Mouse (Mus musculus) G1E-ER4 (cell line): ENCODE data around the gene Cyb561d1. TPM values are rescaled to one million over a fixed set of nuclear protein-coding genes. Genes with fewer than 3 reads are reported as not detected.

Experiments
- GATA1 ChIP-seq: IDR thresholded peaks from one replicate; pipeline ENCODE4 v1.8.0; 2012; ENCODE audit warnings: low read length, inconsistent platforms
- polyA plus RNA-seq: library from polyadenylated mRNA; stranded (reverse); fragments of >175 nt; gene quantifications from 2 replicates; pipeline ENCODE4 v1.2.3, GENCODE M21; 2012

Gene Cyb561d1
- 2.4 and 3.0 TPM in 2 replicates for polyA plus RNA-seq

DNA sequence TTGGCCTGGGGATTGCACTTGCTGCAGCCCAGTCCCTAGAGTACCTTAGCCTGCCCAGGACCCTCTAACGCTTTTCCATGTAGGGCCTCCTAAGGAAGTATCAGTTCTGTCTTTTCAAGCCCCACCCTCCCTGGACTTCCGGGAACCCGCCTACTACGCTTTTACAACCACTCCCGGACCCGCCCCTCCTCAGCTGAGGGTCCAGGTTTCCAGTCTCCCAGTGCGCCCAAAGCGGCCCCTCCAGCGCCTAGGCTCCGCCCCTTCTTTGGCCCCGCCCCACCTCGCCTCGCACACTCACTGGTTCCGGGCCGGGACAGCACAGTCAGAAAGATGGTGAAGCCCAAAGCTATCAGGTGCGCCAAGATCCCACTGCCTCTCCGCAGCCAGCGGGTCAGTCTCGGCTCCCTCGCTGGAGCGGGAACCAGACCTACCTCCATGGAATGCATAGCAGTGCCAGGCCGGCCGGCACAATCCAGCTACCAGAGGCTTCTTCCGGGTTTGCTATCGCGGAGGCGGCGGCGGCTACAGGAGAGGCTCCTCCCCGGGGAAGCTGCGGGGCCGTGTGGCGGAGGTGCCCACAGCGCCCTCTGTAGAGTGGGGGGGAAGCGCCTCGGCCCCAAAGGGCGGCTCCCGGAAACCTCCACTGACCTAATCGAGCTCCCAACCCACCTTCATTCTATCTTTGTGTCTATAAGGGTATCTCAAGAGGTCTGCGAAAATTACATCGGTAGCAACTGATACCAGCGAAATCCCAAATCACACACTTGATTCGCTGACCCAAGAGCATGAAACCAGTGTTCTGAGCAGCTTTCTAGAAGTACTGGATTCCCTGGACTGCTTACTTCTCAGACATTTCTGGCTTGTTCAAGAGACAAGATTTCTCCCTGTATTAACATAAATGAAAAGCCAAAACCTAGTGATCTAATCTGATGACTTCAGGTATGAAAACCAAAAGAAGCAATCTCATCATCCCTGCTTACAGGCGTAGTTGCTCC lies at the start of gene Cyb561d1:
Cyb561d1 (minus strand) TSS at position 884 of the 995 bp plus-strand sequence.
- TF ChIP-seq GATA1: no peak

DNA sequence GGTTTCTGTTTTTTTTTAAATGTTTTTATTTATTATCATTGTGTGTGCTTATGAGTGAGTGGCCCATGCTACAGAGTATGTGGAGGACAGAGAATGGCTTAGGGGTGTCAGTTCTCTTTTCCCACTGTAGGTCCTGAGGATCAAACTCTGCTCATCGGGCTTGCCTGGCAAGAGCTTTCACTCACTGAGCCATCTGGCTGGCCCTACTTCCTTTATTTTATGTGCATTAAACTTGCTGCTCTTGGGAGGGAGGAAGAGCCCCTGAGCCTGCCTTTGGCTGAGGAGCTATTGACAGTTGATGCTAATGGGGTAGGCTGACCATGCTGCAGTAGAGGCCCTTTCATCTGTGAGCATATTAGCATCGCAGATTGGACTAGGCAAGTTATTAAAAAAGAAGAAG lies 45.8 kb upstream of the Cyb561d1 start:
- TF ChIP-seq GATA1: no peak

DNA sequence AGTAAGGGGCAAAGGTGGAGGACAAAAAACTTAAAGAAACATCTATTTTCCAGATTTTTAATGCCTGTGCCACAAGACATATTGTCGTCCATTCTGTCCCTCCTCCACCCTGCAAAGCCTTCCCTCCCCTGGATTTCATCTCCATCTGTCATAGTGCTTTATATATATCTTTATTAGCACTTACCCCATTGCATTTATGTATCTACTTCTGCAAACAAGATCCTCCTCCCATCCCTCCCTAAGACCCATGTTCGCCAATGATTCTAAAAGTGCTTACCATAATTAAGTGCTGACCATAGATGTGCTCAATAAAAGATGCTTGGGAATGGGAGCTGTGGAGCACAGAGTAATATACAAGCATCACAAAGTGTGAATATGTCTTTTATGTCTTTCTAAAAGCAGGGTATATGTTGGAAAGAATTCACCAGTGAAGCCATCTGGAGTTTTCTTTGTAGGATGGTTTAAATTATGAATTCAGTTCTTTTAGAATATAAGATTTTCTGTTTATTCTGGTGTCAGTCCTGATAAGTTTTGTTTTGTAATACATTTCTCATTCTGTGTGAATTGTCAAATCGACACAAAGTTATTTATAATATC lies 40.3 kb upstream of the Cyb561d1 start:
- no peak for TF ChIP-seq GATA1

DNA sequence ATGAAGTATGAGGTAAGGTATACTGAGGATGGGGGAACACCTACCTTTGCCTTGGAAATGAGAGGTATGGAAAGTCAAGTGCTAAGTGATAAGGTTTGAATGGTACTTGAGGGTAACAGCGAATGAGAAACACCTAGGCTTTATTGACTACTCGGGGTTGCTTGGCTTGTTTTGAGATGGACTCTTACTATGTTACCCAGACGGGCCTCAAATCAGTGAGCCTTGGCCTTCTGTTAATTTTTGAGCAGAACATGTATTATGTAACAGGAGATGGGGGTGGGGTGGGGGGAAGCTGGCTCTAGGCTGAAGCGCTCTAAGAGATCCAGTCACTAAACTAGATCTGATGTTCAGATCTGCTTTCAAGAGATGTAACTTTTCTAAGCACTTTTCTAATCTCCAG lies 30.6 kb upstream of the Cyb561d1 start:
- no peak for TF ChIP-seq GATA1

DNA sequence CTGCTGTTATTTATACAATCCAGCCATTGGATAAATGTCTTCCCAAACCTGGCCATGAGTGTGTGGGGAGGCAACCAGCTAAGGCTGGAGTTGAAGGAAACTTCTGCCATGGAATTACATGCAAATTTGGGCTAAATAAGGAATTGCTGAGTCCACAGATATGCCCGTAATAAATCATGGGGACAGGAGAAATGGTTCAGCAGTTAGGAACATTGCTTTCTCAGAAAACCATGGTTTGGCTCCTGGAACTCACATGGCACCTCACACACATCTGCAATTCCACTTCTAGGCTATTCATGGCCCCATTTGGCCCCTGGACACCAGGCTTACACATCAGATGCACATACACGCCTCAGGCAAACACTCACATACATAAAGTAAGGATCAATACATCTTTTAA lies 26.5 kb upstream of the Cyb561d1 start:
- TF ChIP-seq GATA1: no peak

DNA sequence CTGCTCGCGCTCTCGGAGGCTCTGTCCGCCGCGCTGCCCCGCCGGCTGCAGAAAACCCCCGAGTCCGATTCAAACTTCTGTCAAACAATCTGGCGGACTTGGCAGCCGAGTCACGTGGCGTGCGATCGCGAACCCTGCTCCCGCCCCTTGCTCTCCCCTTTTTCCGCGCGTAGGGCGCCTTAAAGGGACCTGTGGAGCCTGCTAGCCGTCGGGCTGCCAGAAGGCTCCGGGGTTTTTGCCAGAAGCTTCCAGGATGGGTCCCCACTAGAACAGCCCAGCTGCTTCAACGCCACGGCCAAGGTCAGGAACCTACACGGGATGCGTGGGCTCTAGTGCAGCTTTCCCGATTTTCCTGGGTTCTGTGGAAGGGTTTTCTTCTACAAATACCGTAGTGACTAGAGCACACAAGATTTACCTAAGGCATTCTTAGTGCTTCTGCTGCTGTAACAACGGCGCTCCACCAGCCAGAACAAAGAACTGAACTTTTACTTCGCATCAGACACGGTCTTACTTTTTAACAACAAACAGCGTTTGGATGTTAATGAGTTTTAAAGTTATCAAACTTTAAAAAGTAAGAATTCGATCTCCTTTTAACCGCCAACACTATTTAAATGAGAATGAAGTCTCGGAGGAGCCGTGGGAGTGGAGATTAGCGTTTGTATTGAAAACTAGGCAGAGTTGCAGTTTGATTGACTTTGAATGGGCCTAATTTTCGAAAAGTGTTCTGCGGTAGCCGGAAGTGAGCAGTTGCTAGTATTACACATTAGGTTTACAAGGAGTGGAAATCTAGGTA lies 25.7 kb upstream of the Cyb561d1 start, which contains the start of gene Sypl2:
Sypl2 (minus strand) TSS at position 91 of the 793 bp plus-strand sequence.
- no peak for TF ChIP-seq GATA1

DNA sequence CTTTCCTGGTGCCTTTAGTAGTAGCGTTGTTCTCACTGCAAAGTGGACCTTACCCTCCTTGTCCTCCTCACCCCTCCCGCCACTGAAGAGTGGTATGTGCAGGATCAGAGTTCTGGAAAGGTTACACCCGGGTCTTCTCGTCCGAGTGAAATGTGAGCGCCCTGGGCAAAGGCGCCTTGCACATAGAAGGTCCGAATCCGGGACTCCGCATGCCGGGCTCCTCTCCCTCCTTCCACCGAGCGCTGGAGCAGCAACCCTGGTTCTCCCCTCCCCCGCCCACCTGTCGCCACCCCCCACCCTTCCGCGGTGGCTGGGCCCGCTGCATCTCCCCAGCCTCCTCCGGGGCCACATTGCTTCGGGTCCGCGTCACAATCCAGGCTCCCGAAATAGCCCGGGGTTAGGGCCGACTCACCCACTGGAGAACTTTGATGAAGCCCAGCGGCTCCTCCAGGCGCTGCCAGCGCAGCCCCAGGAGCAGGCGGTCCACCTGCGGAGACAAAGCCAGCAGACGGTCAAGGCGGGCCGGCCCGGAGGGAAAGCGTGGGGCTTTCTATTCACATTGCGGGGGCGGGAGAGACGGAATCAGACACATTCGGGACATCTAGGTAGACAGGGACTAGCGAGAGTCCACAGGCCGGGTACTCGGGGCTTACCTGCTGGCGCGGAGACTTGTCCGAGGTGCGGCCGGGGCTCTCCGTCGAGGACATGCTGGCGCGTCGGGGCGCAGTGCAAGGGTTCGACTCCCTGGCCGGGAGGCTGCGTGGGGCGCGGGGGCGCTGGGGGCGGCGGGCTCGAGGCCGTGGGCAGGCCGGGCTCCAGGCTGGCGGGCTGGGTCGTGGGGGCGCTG lies 24.9 kb upstream of the Cyb561d1 start:
- no peak for TF ChIP-seq GATA1

DNA sequence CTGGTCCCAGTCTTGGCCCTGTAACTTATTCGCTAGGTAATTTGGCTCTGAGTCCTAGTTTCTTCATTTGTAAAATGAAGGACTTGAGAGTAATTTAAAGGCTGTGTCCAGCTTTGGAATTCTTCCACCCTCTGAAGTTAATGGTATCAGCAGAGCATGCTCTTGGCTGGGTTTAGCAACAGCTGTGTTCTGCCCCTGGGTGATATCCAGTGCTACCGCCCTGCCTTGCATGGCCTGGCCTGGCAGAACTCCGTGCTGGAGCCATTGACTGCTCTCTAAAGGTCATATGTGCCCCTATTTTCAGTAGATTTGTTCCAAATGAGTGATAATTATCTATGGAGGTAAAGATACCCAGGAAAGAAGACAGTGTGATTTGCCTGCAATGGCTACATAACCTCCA lies 19.6 kb upstream of the Cyb561d1 start:
- no peak for TF ChIP-seq GATA1

DNA sequence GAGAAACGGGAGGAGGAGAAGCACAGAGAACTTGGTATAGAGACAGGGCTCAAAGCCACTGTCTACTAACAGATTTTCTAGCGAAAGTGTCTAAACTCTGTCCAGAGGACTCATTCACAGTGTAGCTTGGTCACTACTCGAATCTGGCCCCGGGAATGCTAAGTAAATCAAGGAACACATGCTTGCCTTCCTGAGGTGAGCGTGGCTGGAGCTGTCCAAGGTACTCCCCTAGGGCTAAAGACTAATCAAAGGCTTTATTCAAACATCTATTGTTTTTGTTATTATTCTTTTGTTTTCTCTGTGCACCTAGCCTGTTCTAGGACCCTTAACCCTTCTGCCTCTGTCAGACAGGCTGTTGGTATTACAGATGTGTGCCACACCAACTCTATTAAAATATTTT lies 13.7 kb upstream of the Cyb561d1 start:
- TF ChIP-seq GATA1: no peak

DNA sequence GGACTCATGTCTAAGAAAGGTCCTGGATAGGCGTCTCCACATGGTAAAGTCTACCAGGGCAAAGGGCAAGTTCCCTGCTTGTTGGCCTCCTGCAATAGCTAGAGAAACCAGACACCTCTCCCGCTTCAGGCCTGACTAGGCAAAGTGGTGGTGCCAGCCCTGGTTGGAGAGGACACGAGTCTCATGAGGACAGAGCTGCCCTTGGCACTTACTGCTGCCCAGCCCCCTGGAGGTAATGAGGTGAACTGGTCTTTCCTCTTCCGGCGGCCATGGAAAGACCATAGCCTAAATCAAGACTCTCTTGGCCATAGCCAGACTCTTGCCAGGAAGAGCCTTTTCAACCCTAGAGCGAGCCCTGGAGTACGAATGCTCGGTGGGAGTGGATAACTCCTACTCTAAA lies 11.4 kb upstream of the Cyb561d1 start:
- TF ChIP-seq GATA1: no peak

DNA sequence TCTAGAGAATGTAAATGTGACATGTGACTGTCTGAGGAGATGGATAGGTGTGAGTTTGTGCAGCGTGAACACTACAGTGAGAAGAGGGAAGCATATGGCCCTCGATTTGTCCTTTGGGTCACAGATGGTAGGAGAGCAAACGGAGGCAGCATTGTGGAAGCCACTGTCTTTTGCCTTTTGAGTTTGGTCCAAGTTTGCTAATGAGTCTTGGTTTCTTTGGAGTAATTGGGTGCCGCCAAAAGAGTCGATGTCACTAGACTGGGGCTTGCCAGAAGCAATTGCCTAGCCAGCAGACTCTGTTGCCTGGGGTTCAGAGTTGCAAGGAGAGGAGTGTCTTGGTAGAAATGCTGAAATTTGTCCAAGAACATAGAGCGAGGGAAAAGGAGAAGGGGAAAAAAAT lies 10.8 kb upstream of the Cyb561d1 start:
- no peak for TF ChIP-seq GATA1

DNA sequence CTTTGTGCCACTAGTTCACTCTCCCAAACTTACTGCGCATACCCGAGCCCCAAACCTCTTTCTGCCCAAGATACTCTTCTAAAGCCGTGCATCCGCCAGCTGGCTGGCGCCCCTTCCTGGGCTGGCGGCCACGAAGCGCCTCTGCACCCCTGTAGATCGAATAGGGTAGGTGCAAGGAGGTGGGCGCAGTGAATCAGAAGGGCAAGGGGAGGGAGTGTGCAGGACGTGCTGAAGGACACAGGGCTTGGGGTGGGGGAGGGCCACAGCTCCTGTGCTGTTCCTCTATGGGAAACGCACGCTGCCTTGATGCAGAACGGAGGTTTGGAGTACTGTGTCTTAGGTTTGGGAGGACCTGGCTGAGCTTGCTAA lies 9.7 kb upstream of the Cyb561d1 start, which contains the start of gene Atxn7l2:
Atxn7l2 (minus strand) TSS at position 164 of the 369 bp plus-strand sequence.
- TF ChIP-seq GATA1: no peak

DNA sequence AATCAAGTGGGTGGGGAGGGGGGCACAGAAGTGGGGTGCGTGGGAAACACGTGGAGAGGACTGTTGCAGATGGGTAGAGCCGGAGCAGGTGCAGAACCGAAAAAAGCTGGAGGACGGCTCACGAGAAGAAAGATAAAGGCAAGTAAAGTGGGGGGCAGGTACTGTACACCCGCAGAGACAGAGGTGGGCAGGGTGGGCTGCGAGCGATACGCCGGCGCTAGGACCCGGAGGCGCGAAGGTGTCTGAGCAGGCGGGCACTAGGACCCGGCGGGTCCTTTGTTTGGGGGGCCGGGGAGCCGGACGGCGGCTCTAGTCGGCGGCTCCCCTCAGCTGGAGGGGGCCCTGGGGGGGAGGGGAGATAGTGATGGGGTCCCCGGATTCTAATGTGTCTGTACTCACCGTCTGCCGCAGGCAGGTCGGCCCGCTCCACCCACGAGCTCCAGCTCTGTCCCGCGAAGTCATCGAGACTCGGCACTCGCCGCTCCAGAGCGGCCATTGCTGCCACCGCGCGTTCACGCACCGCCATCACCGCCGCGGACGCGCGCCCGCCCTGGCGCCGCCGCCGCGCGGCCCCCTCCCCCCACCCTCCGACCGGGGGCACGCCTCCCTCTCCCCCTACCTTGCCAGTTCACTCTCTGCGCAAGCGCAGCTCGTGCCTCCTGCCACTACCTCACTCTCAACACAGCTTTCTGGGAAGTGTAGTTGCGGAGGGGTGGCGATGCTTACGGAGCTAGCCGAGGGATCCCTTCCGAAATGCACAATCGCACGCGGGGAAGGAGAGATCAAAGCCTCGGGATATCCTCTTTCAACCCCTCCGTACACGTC lies 9.1 kb upstream of the Cyb561d1 start:
- no peak for TF ChIP-seq GATA1

DNA sequence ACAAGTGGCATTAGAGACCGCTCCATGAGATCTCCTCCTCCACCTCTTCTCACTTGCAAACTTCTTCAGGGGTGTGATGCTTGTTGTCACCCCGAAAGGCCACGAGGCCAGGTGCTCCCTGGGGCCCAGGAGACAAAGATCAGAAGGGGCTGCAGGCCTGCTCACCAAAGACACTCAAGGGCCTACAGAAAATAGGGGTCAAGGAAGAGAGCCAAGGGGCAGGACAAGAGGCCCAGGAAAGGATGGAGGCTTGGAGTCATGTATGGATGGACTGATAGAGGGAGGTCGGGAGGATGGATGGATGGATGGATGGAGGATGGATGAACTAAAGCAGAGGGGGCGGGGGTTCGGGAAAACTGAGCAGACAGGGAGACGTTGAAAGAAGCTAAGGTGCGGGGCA lies 8.5 kb upstream of the Cyb561d1 start:
- no peak for TF ChIP-seq GATA1

DNA sequence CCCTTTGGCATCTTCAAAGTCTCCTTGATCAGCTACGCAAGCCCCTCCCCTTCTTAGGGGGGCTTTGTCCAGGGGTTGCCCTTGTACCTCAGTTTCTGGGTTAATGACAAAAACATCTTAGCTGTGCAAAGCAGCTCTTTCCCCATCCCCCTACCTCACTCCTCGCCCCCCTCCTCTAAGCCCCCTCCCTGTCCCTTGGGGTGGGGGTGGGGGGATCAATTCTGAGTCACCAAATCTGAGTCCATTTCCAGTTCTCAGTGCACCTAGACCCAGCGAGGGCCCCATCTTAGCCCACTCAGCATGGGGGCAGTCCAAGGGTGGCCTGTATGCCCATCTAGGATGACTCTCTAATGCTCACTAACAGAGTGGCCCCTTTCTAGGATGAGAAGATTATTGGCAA lies 8.0 kb upstream of the Cyb561d1 start:
- TF ChIP-seq GATA1: no peak
